Mouse (Mus musculus) midbrain, embryonic 13.5 days (tissue): ENCODE measurements around the gene Taf11. TPM values are rescaled to one million over a fixed set of nuclear protein-coding genes. Genes with fewer than 3 reads are reported as not detected.

Experiments
- ATAC-seq: fragments of 200-750 bp; cut with Nextera tagmentation; 2 replicates; pipeline ENCODE4 v1.8.0; 2017; ENCODE audit warnings: mild to moderate bottlenecking, moderate TSS enrichment, moderate library complexity
- H3K27ac ChIP-seq: fragments of 300-500 bp; sonication (generic); 2 replicates; pipeline ENCODE4 v1.5.1; 2015; ENCODE audit warnings: inconsistent platforms, mild to moderate bottlenecking, moderate library complexity
- H3K27me3 ChIP-seq: fragments of 300-500 bp; sonication (generic); 2 replicates; pipeline ENCODE4 v1.6.1; 2015; ENCODE audit warnings: mild to moderate bottlenecking, inconsistent platforms
- H3K36me3 ChIP-seq: fragments of 300-500 bp; sonication (generic); 2 replicates; pipeline ENCODE4 v1.6.1; 2015; ENCODE audit warnings: mild to moderate bottlenecking, inconsistent platforms
- H3K4me1 ChIP-seq: fragments of 300-500 bp; sonication (generic); replicated peaks from 2 replicates; pipeline ENCODE4 v1.6.1; 2015; ENCODE audit warnings: inconsistent platforms
- H3K4me2 ChIP-seq: fragments of 300-500 bp; sonication (generic); replicated peaks from 2 replicates; pipeline ENCODE4 v1.6.1; 2015; ENCODE audit warnings: moderate library complexity, mild to moderate bottlenecking, inconsistent platforms
- H3K4me3 ChIP-seq: fragments of 300-500 bp; sonication (generic); replicated peaks from 2 replicates; pipeline ENCODE4 v1.5.1; 2015; ENCODE audit warnings: mild to moderate bottlenecking, inconsistent platforms
- H3K9ac ChIP-seq: fragments of 300-500 bp; sonication (generic); replicated peaks from 2 replicates; pipeline ENCODE4 v1.6.1; 2015; ENCODE audit warnings: mild to moderate bottlenecking, inconsistent platforms
- H3K9me3 ChIP-seq: fragments of 300-500 bp; sonication (generic); 2 replicates; pipeline ENCODE4 v1.6.1; 2016; ENCODE audit warnings: mild to moderate bottlenecking, inconsistent platforms
- WGBS: fragments of 180-500 bp; shearing (Covaris S2); methylation state at CpG from one replicate; pipeline ENCODE4 v1.1.7; 2015; 5-methylcytosine and 5-hydroxymethylcytosine counted together
- polyA plus RNA-seq: library from polyadenylated mRNA; unstranded; fragments of >200 nt; fragmentation: Nextera tagmentation; extraction: Ambion mirVana; gene quantifications from 2 replicates; pipeline ENCODE4 v1.2.1, GENCODE M21; 2015

The Taf11 gene
- polyA plus RNA-seq, 1 experiment from 2014 or later: 86.0 TPM

- Histone ChIP-seq H3K27ac (no peak overlapping the region), H3K27me3 (no peaks in the 10 kb centered on the region), H3K4me1 (peaks cover 23% of the 10 kb centered on the region), H3K4me2 (no peak overlapping the region), H3K36me3 (no peaks in the 10 kb centered on the region), H3K4me3 (no peak overlapping the region), H3K9me3 (no peaks in the 10 kb centered on the region), H3K9ac (no peak overlapping the region)
- WGBS: 91% methylated on average over 12 of the region's 12 CpGs
- ATAC-seq: no peak
Measured at GRCm38 (mm10) chr17:27938121-27938754, 28.6 kb upstream of the Taf11 start.

- Histone ChIP-seq H3K27me3 (no peaks in the 10 kb centered on the region), H3K4me2 (no peak overlapping the region), H3K4me1 (peaks cover 23% of the 10 kb centered on the region), H3K9me3 (no peaks in the 10 kb centered on the region), H3K36me3 (no peaks in the 10 kb centered on the region), H3K27ac (no peak overlapping the region), H3K4me3 (no peak overlapping the region), H3K9ac (no peak overlapping the region)
- 90% methylated on average over 4 of the region's 4 CpGs for WGBS
- ATAC-seq: no peak
Measured at GRCm38 (mm10) chr17:27937054-27937615, 27.5 kb upstream of the Taf11 start.

GRCm38 (mm10) chr17:27935091-27935490, 25.4 kb upstream of the Taf11 start:
- 95% methylated on average over 3 of the region's 3 CpGs for WGBS
- H3K9ac ChIP-seq: no peak overlapping the region
- no peaks in the 10 kb centered on the region for H3K36me3 ChIP-seq
- no peaks in the 10 kb centered on the region for H3K9me3 ChIP-seq
- ATAC-seq: no peak
- H3K27ac ChIP-seq: no peak overlapping the region
- no peaks in the 10 kb centered on the region for H3K27me3 ChIP-seq
- no peak overlapping the region for H3K4me2 ChIP-seq
- H3K4me1 ChIP-seq: peaks cover 6% of the 10 kb centered on the region
- H3K4me3 ChIP-seq: no peak overlapping the region

GRCm38 (mm10) chr17:27934136-27934910, 24.7 kb upstream of the Taf11 start:
- no peaks in the 10 kb centered on the region for H3K9me3 ChIP-seq
- ATAC-seq: no peak
- no peaks in the 10 kb centered on the region for H3K36me3 ChIP-seq
- H3K27ac ChIP-seq: no peak overlapping the region
- H3K4me1 ChIP-seq: 0 out of 2 replicates have a peak, but pooled peaks cover 6% of the 10 kb centered on the region
- no peak overlapping the region for H3K9ac ChIP-seq
- H3K27me3 ChIP-seq: no peaks in the 10 kb centered on the region
- H3K4me2 ChIP-seq: no peak overlapping the region
- H3K4me3 ChIP-seq: no peak overlapping the region
- whole genome bisulfite sequencing: 94% methylated on average over 10 of the region's 10 CpGs

GRCm38 (mm10) chr17:27931826-27932225, 22.2 kb upstream of the Taf11 start:
- Histone ChIP-seq H3K9ac (no peak overlapping the region), H3K4me2 (no peak overlapping the region), H3K4me3 (no peak overlapping the region), H3K27ac (no peak overlapping the region), H3K36me3 (peaks cover 6% of the 10 kb centered on the region; the same call in 1 of the 2 replicates), H3K27me3 (no peaks in the 10 kb centered on the region), H3K9me3 (no peaks in the 10 kb centered on the region), H3K4me1 (no peaks in the 10 kb centered on the region)
- no peak for ATAC-seq
- 92% methylated on average over 4 of the region's 4 CpGs for WGBS

- no peak for ATAC-seq
- Histone ChIP-seq H3K4me3 (no peak overlapping the region), H3K36me3 (peaks cover 6% of the 10 kb centered on the region; the same call in 1 of the 2 replicates), H3K27ac (no peak overlapping the region), H3K9me3 (no peaks in the 10 kb centered on the region), H3K9ac (no peak overlapping the region), H3K4me1 (no peaks in the 10 kb centered on the region), H3K4me2 (no peak overlapping the region), H3K27me3 (no peaks in the 10 kb centered on the region)
- WGBS: 92% methylated on average over 5 of the region's 5 CpGs
Measured at GRCm38 (mm10) chr17:27930291-27930690, 20.6 kb upstream of the Taf11 start.

- H3K36me3 ChIP-seq: peaks cover 10% of the 10 kb centered on the region; the same call in 1 of the 2 replicates
- H3K9ac ChIP-seq: no peak overlapping the region; the same call in 1 of the 2 replicates
- WGBS: 80% methylated on average over 7 of the region's 7 CpGs
- peaks cover 18% of the 10 kb centered on the region; the same call in 1 of the 2 replicates for H3K4me1 ChIP-seq
- H3K9me3 ChIP-seq: no peaks in the 10 kb centered on the region
- ATAC-seq: no peak
- H3K27ac ChIP-seq: no peak overlapping the region
- H3K27me3 ChIP-seq: no peaks in the 10 kb centered on the region
- H3K4me2 ChIP-seq: no peak overlapping the region
- no peak overlapping the region for H3K4me3 ChIP-seq
Measured at GRCm38 (mm10) chr17:27925504-27925903, 15.9 kb upstream of the Taf11 start.

- no peak overlapping the region for H3K4me2 ChIP-seq
- no peak overlapping the region for H3K27ac ChIP-seq
- no peaks in the 10 kb centered on the region for H3K9me3 ChIP-seq
- H3K4me1 ChIP-seq: peaks cover 18% of the 10 kb centered on the region; the same call in 1 of the 2 replicates
- H3K27me3 ChIP-seq: no peaks in the 10 kb centered on the region
- H3K36me3 ChIP-seq: peaks cover 10% of the 10 kb centered on the region; the same call in 1 of the 2 replicates
- H3K9ac ChIP-seq: no peak overlapping the region; the same call in 1 of the 2 replicates
- 92% methylated on average over 4 of the region's 4 CpGs for whole genome bisulfite sequencing
- H3K4me3 ChIP-seq: no peak overlapping the region
- ATAC-seq: no peak
Measured at GRCm38 (mm10) chr17:27925054-27925453, 15.4 kb upstream of the Taf11 start.

- no peak for ATAC-seq
- Histone ChIP-seq H3K4me1 (peaks cover 22% of the 10 kb centered on the region; the same call in 1 of the 2 replicates), H3K9ac (no peak overlapping the region), H3K27ac (no peak overlapping the region), H3K9me3 (no peaks in the 10 kb centered on the region), H3K4me3 (no peak overlapping the region), H3K4me2 (no peak overlapping the region), H3K27me3 (no peaks in the 10 kb centered on the region), H3K36me3 (peaks cover 5% of the 10 kb centered on the region; the same call in 1 of the 2 replicates)
- 79% methylated on average over 11 of the region's 11 CpGs for WGBS
Measured at GRCm38 (mm10) chr17:27922174-27922712, 12.6 kb upstream of the Taf11 start.

GRCm38 (mm10) chr17:27920676-27921075, 11.0 kb upstream of the Taf11 start:
- WGBS: 81% methylated on average over 4 of the region's 4 CpGs
- no peak overlapping the region for H3K27ac ChIP-seq

GRCm38 (mm10) chr17:27916366-27916765, 6.7 kb upstream of the Taf11 start:
- no peaks in the 10 kb centered on the region for H3K27me3 ChIP-seq
- no peak for ATAC-seq
- H3K9ac ChIP-seq: no peak overlapping the region
- H3K4me2 ChIP-seq: no peak overlapping the region
- no peak overlapping the region for H3K4me3 ChIP-seq
- peaks cover 5% of the 10 kb centered on the region for H3K4me1 ChIP-seq
- H3K27ac ChIP-seq: no peak overlapping the region
- no peaks in the 10 kb centered on the region for H3K9me3 ChIP-seq
- H3K36me3 ChIP-seq: peaks cover 11% of the 10 kb centered on the region; the same call in 1 of the 2 replicates
- 91% methylated on average over 4 of the region's 4 CpGs for WGBS

More at GRCm38 (mm10) chr17:27920676-27921075, 11.0 kb upstream of the Taf11 start:
- Histone ChIP-seq H3K36me3 (peaks cover 5% of the 10 kb centered on the region; the same call in 1 of the 2 replicates), H3K9ac (no peak overlapping the region), H3K27me3 (no peaks in the 10 kb centered on the region), H3K4me2 (no peak overlapping the region), H3K4me3 (no peak overlapping the region), H3K4me1 (peaks cover 22% of the 10 kb centered on the region; the same call in 1 of the 2 replicates), H3K9me3 (no peaks in the 10 kb centered on the region)
- ATAC-seq: no peak

- no peak overlapping the region for H3K4me2 ChIP-seq
- H3K9ac ChIP-seq: no peak overlapping the region
- H3K27ac ChIP-seq: no peak overlapping the region
- H3K9me3 ChIP-seq: no peaks in the 10 kb centered on the region
- no peak for ATAC-seq
- H3K36me3 ChIP-seq: peaks cover 11% of the 10 kb centered on the region; the same call in 1 of the 2 replicates
- no peaks in the 10 kb centered on the region for H3K27me3 ChIP-seq
- WGBS: 91% methylated on average over 4 of the region's 4 CpGs
- H3K4me1 ChIP-seq: peaks cover 21% of the 10 kb centered on the region
- no peak overlapping the region for H3K4me3 ChIP-seq
Measured at GRCm38 (mm10) chr17:27914742-27915141, 5.1 kb upstream of the Taf11 start.
